Mouse (Mus musculus) cortical plate, adult 2 months (tissue): Measurements from ENCODE around the gene Dlg2. TPM values are rescaled to one million over a fixed set of nuclear protein-coding genes. Genes with fewer than 3 reads are reported as not detected.

Experiments
- H3K27ac ChIP-seq: fragments of 200-500 bp; 2 replicates; pipeline ENCODE4 v1.5.1; 2012; ENCODE audit warnings: low read length, control low read depth, inconsistent platforms; ENCODE audit not compliant: insufficient read depth
- H3K4me1 ChIP-seq: fragments of 200-500 bp; 2 replicates; pipeline ENCODE4 v1.6.1; 2011; ENCODE audit warnings: low read length; ENCODE audit not compliant: control insufficient read depth, insufficient read depth
- H3K4me3 ChIP-seq: fragments of 200-500 bp; 2 replicates; pipeline ENCODE4 v1.5.1; 2011; ENCODE audit warnings: mild to moderate bottlenecking, low read length, control low read depth; ENCODE audit not compliant: insufficient read depth
- CTCF ChIP-seq: fragments of 200-500 bp; IDR thresholded peaks from 2 replicates; pipeline ENCODE4 v1.5.1; 2011; ENCODE audit warnings: mild to moderate bottlenecking, control low read depth, low read length; ENCODE audit not compliant: insufficient read depth; ENCODE audit errors: extremely low read depth
- POLR2A ChIP-seq: fragments of 200-500 bp; IDR thresholded peaks from 2 replicates; pipeline ENCODE4 v1.6.1; 2011; ENCODE audit warnings: mild to moderate bottlenecking, low read length, control low read depth; ENCODE audit not compliant: insufficient read depth; ENCODE audit errors: extremely low read depth
- polyA plus RNA-seq: library from polyadenylated mRNA; depleted of rRNA; stranded (reverse); fragments of >200 nt; gene quantifications from 2 replicates; pipeline ENCODE4 v1.2.3, GENCODE M21; 2012

Dlg2 gene
- polyA plus RNA-seq, 1 experiment: 139 TPM

GRCm38 (mm10) chr7:92040785-92041411, 1564.4 kb downstream of the Dlg2 start:
- peaks cover 4% of the 10 kb centered on the region for H3K4me1 ChIP-seq
- no peak for TF ChIP-seq CTCF
- no peak for TF ChIP-seq POLR2A
- H3K4me3 ChIP-seq: no peak overlapping the region
- H3K27ac ChIP-seq: no peak overlapping the region

- no peak overlapping the region for H3K4me3 ChIP-seq
- peaks cover 4% of the 10 kb centered on the region for H3K4me1 ChIP-seq
- TF ChIP-seq CTCF (no peak), POLR2A (no peak)
- H3K27ac ChIP-seq: no peak overlapping the region
These were observed 1568.5 kb downstream of the Dlg2 start for GRCm38 (mm10) chr7:92044966-92045365.

GRCm38 (mm10) chr7:92047271-92047670, 1570.8 kb downstream of the Dlg2 start:
- H3K27ac ChIP-seq: no peak overlapping the region
- no peak for TF ChIP-seq POLR2A
- no peak overlapping the region for H3K4me3 ChIP-seq
- H3K4me1 ChIP-seq: no peaks in the 10 kb centered on the region

GRCm38 (mm10) chr7:92048876-92049275, 1572.4 kb downstream of the Dlg2 start:
- no peak for TF ChIP-seq POLR2A
- TF ChIP-seq CTCF: no peak
- Histone ChIP-seq H3K4me3 (no peak overlapping the region), H3K4me1 (no peaks in the 10 kb centered on the region), H3K27ac (no peak overlapping the region)

- Histone ChIP-seq H3K27ac (no peak overlapping the region), H3K4me1 (no peaks in the 10 kb centered on the region), H3K4me3 (no peak overlapping the region)
- TF ChIP-seq CTCF (no peak), POLR2A (no peak)
These were observed 1590.4 kb downstream of the Dlg2 start for GRCm38 (mm10) chr7:92066851-92067250.

GRCm38 (mm10) chr7:92087429-92087828, 1611.0 kb downstream of the Dlg2 start:
- H3K4me1 ChIP-seq: no peaks in the 10 kb centered on the region
- no peak overlapping the region for H3K4me3 ChIP-seq
- no peak overlapping the region for H3K27ac ChIP-seq
- no peak for TF ChIP-seq CTCF
- TF ChIP-seq POLR2A: no peak

GRCm38 (mm10) chr7:92093860-92094259, 1617.4 kb downstream of the Dlg2 start:
- H3K4me1 ChIP-seq: peaks cover 2% of the 10 kb centered on the region; the same call in 1 of the 2 replicates
- no peak overlapping the region for H3K4me3 ChIP-seq
- H3K27ac ChIP-seq: no peak overlapping the region
- TF ChIP-seq CTCF (peak; percentile 90), POLR2A (no peak)

GRCm38 (mm10) chr7:92095198-92095597, 1618.7 kb downstream of the Dlg2 start:
- TF ChIP-seq CTCF: no peak
- no peak for TF ChIP-seq POLR2A
- peak overlapping the region; percentile 59; the same call in 1 of the 2 replicates for H3K27ac ChIP-seq
- peaks cover 2% of the 10 kb centered on the region; the same call in 1 of the 2 replicates for H3K4me1 ChIP-seq
- no peak overlapping the region for H3K4me3 ChIP-seq

GRCm38 (mm10) chr7:92100847-92101246, 1624.4 kb downstream of the Dlg2 start:
- H3K4me3 ChIP-seq: no peak overlapping the region
- no peak overlapping the region for H3K27ac ChIP-seq
- TF ChIP-seq POLR2A (no peak), CTCF (no peak)
- peaks cover 2% of the 10 kb centered on the region for H3K4me1 ChIP-seq

GRCm38 (mm10) chr7:92102892-92103543, 1626.5 kb downstream of the Dlg2 start:
- TF ChIP-seq POLR2A (no peak), CTCF (peak; percentile 52; the same call in 1 of the 2 replicates)
- Histone ChIP-seq H3K27ac (no peak overlapping the region), H3K4me3 (no peak overlapping the region), H3K4me1 (peaks cover 4% of the 10 kb centered on the region)
